Mouse (Mus musculus): ENCODE results near the gene Grik2. TPM values are rescaled to one million over a fixed set of nuclear protein-coding genes. Genes with fewer than 3 reads are reported as not detected.

Gene Grik2
- polyA plus RNA-seq, 1 experiment from 2014 or later: 6.1 TPM

GRCm38 (mm10) chr10:49050339-49050738 lies 738.2 kb downstream of the Grik2 start:
- DNase-seq (ENCODE audit: low spot score) (no peak), ATAC-seq (replicated peaks; ENCODE audit: low FRiP score, low TSS enrichment, low read depth) (no peak)
- Histone ChIP-seq H3K36me3 (ENCODE audit: control insufficient read depth, insufficient read depth, low read length) (no peaks in the 10 kb centered on the region), H3K9me3 (ENCODE audit: control insufficient read depth, low read length) (no peaks in the 10 kb centered on the region), H3K4me3 (ENCODE audit: low read depth, low read length) (no peak overlapping the region), H3K9ac (ENCODE audit: low read length) (no peak overlapping the region), H3K27me3 (replicated peaks; ENCODE audit: control insufficient read depth, insufficient read depth, low read length) (no peaks in the 10 kb centered on the region), H3K4me1 (replicated peaks; ENCODE audit: control insufficient read depth, insufficient read depth, low read length) (no peaks in the 10 kb centered on the region), H3K27ac (ENCODE audit: low read depth) (no peak overlapping the region), H3K4me2 (ENCODE audit: low read length) (no peak overlapping the region)

- Histone ChIP-seq H3K4me3 (ENCODE audit: low read depth, low read length) (no peak overlapping the region), H3K27me3 (replicated peaks; ENCODE audit: control insufficient read depth, insufficient read depth, low read length) (no peaks in the 10 kb centered on the region), H3K9me3 (ENCODE audit: control insufficient read depth, low read length) (no peaks in the 10 kb centered on the region), H3K4me2 (ENCODE audit: low read length) (no peak overlapping the region), H3K9ac (ENCODE audit: low read length) (no peak overlapping the region), H3K4me1 (replicated peaks; ENCODE audit: control insufficient read depth, insufficient read depth, low read length) (no peaks in the 10 kb centered on the region), H3K36me3 (ENCODE audit: control insufficient read depth, insufficient read depth, low read length) (no peaks in the 10 kb centered on the region), H3K27ac (ENCODE audit: low read depth) (no peak overlapping the region)
- ATAC-seq (replicated peaks; ENCODE audit: low FRiP score, low TSS enrichment, low read depth) (no peak), DNase-seq (ENCODE audit: low spot score) (no peak)
Observed at GRCm38 (mm10) chr10:49049391-49049790, 739.2 kb downstream of the Grik2 start.

Data from intestine, embryonic 14.5 days (tissue).